Mouse (Mus musculus) erythroblast, embryonic 14.5 days (primary cell): Measurements from ENCODE around the gene Gm17416. TPM values are rescaled to one million over a fixed set of nuclear protein-coding genes. Genes with fewer than 3 reads are reported as not detected.

ENCODE experiments used
- H3K27me3 ChIP-seq: 2 replicates; pipeline ENCODE4 v1.6.1; 2012; ENCODE audit warnings: inconsistent platforms; ENCODE audit not compliant: control insufficient read depth
- H3K36me3 ChIP-seq: 2 replicates; pipeline ENCODE4 v1.6.1; 2012; ENCODE audit warnings: mild to moderate bottlenecking, inconsistent platforms; ENCODE audit not compliant: control insufficient read depth
- H3K4me1 ChIP-seq: 2 replicates; pipeline ENCODE4 v1.6.1; 2012; ENCODE audit warnings: inconsistent platforms; ENCODE audit not compliant: control insufficient read depth
- H3K4me3 ChIP-seq: replicated peaks from 2 replicates; pipeline ENCODE3; 2012; ENCODE audit warnings: moderate library complexity, mild to moderate bottlenecking, inconsistent platforms
- H3K9me3 ChIP-seq: 2 replicates; pipeline ENCODE4 v1.6.1; 2012; ENCODE audit warnings: low read length, inconsistent platforms, mixed read lengths; ENCODE audit not compliant: control insufficient read depth
- GATA1 ChIP-seq: IDR thresholded peaks from 2 replicates; pipeline ENCODE4 v1.6.1; 2012; ENCODE audit warnings: low read length, inconsistent platforms, mixed read lengths
- TAL1 ChIP-seq: IDR thresholded peaks from 3 replicates; pipeline ENCODE4 v1.6.1; 2012; ENCODE audit warnings: low read length, inconsistent platforms, mixed read lengths
- polyA plus RNA-seq: library from polyadenylated mRNA; stranded (reverse); fragments of >175 nt; gene quantifications from 2 replicates; pipeline ENCODE4 v1.2.3, GENCODE M21; 2012

Gene Gm17416
- polyA plus RNA-seq, 1 experiment, result not detected

DNA sequence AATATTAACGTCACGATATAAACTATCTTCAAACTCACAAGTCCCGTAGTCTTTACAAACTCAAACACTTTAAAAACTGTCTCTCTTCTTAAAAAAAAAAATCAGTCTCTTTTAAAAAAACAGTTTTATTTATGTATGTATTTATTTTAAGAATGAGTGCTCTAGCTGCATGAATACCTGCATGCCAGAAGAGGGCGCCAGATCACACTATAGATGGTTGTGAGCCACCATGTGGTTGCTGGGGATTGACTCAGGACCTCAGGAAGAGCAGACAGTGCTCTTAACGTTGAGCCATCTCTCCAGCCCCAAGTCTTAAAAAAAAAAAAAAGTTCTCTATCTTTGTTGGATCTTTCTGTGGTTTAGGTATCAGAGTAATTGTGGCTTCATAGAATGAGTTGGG is 48.2 kb downstream of the Gm17416 start:
- no peaks in the 10 kb centered on the region for H3K9me3 ChIP-seq
- no peaks in the 10 kb centered on the region for H3K4me1 ChIP-seq

More for the DNA sequence above, 48.2 kb downstream of the Gm17416 start:
- TF ChIP-seq TAL1, result no peak
- TF ChIP-seq GATA1, result no peak
- Histone ChIP-seq H3K27me3 (no peaks in the 10 kb centered on the region), H3K36me3 (no peaks in the 10 kb centered on the region), H3K4me3 (no peak overlapping the region)

Other genes starting within 250 kb of the Gm17416 start
- 16.2 and 20.4 TPM in 2 replicates for gene Rbck1, start 236.7 kb upstream of the Gm17416 start, polyA plus RNA-seq
- gene Trib3, start 225.3 kb upstream of the Gm17416 start, polyA plus RNA-seq, result 1.3 TPM in 2 replicates
- gene Nrsn2, start 192.7 kb upstream of the Gm17416 start, polyA plus RNA-seq, result not detected in 2 replicates
- gene Sox12, start 171.3 kb upstream of the Gm17416 start, polyA plus RNA-seq, result 1.4 and 2.3 TPM in 2 replicates
- gene Zcchc3, start 154.3 kb upstream of the Gm17416 start, polyA plus RNA-seq, result 0.90 and 1.0 TPM in 2 replicates
- gene 6820408C15Rik, start 153.8 kb upstream of the Gm17416 start, polyA plus RNA-seq, result not detected in 2 replicates
- not detected in 2 replicates for gene Defb23, start 104.7 kb upstream of the Gm17416 start, polyA plus RNA-seq
- gene Defb20, start 92.3 kb upstream of the Gm17416 start, polyA plus RNA-seq, result not detected in 2 replicates
- gene Defb22, start 79.2 kb upstream of the Gm17416 start, polyA plus RNA-seq, result not detected in 2 replicates
- gene Defb26, start 57.6 kb upstream of the Gm17416 start, polyA plus RNA-seq, result 0.21 TPM in 1 of 2 replicates, not detected in the other
- not detected in 2 replicates for gene Defb28, start 51.1 kb upstream of the Gm17416 start, polyA plus RNA-seq
- gene Defb29, start 29.2 kb upstream of the Gm17416 start, polyA plus RNA-seq, result not detected in 2 replicates
- gene Defb21, start 3.4 kb downstream of the Gm17416 start, polyA plus RNA-seq, result not detected in 2 replicates
- not detected in 2 replicates for gene Defb19, start 11.0 kb downstream of the Gm17416 start, polyA plus RNA-seq
- gene Defb45, start 30.1 kb downstream of the Gm17416 start, polyA plus RNA-seq, result not detected in 2 replicates
- not detected in 2 replicates for gene Defb36, start 35.0 kb downstream of the Gm17416 start, polyA plus RNA-seq
- gene Defb25, start 53.7 kb downstream of the Gm17416 start, polyA plus RNA-seq, result not detected in 2 replicates
- gene Rem1, start 57.6 kb downstream of the Gm17416 start, polyA plus RNA-seq, result not detected in 2 replicates
- gene H13, start 100.1 kb downstream of the Gm17416 start, polyA plus RNA-seq, result 2.1 and 2.4 TPM in 2 replicates
- gene Mcts2, start 117.7 kb downstream of the Gm17416 start, polyA plus RNA-seq, result 0.19 and 0.30 TPM in 2 replicates
- gene Id1, start 166.9 kb downstream of the Gm17416 start, polyA plus RNA-seq, result 0.75 and 1.2 TPM in 2 replicates
- not detected in 2 replicates for gene Cox4i2, start 184.8 kb downstream of the Gm17416 start, polyA plus RNA-seq